Mouse (Mus musculus) hindbrain, postnatal 0 days (tissue): ENCODE measurements around the gene Kif5a. TPM values are rescaled to one million over a fixed set of nuclear protein-coding genes. Genes with fewer than 3 reads are reported as not detected.

Experiments
- ATAC-seq: fragments of 200-750 bp; cut with Nextera tagmentation; 2 replicates; pipeline ENCODE4 v1.8.0; 2017; ENCODE audit warnings: mild to moderate bottlenecking, moderate TSS enrichment, moderate library complexity
- DNase-seq: peaks from one replicate; pipeline ENCODE4 v3.0.0-alpha.2; 2015; ENCODE audit warnings: low spot score
- H3K27ac ChIP-seq: fragments of 300-500 bp; sonication (generic); 2 replicates; pipeline ENCODE4 v1.5.1; 2014; ENCODE audit warnings: mild to moderate bottlenecking
- H3K27me3 ChIP-seq: fragments of 300-500 bp; sonication (generic); 2 replicates; pipeline ENCODE4 v1.6.1; 2014; ENCODE audit warnings: low read length, mixed read lengths; ENCODE audit not compliant: insufficient read depth
- H3K36me3 ChIP-seq: fragments of 300-500 bp; sonication (generic); 2 replicates; pipeline ENCODE4 v1.6.1; 2014; ENCODE audit warnings: low read length, mixed read lengths; ENCODE audit not compliant: insufficient read depth
- H3K4me1 ChIP-seq: fragments of 300-500 bp; sonication (generic); 2 replicates; pipeline ENCODE4 v1.6.1; 2014; ENCODE audit warnings: antibody characterized with exemption, low read length, mixed read lengths; ENCODE audit not compliant: insufficient read depth
- H3K4me2 ChIP-seq: fragments of 300-500 bp; sonication (generic); 2 replicates; pipeline ENCODE4 v1.6.1; 2014; ENCODE audit warnings: low read depth, mild to moderate bottlenecking, low read length, moderate library complexity, mixed read lengths
- H3K4me3 ChIP-seq: fragments of 300-500 bp; sonication (generic); 2 replicates; pipeline ENCODE4 v1.5.1; 2014; ENCODE audit warnings: low read length
- H3K9ac ChIP-seq: fragments of 300-500 bp; sonication (generic); replicated peaks from 2 replicates; pipeline ENCODE4 v1.6.1; 2014; ENCODE audit warnings: mild to moderate bottlenecking, low read length, moderate library complexity, mixed read lengths
- H3K9me3 ChIP-seq: fragments of 300-500 bp; sonication (generic); 2 replicates; pipeline ENCODE4 v1.6.1; 2016; ENCODE audit warnings: low read length, mixed read lengths
- CTCF ChIP-seq: IDR thresholded peaks from 2 replicates; pipeline ENCODE4 v1.5.1; 2016; ENCODE audit warnings: antibody characterized with exemption, control low read depth, low read depth
- WGBS: fragments of 180-500 bp; shearing (Covaris S2); extraction: QIAGEN DNeasy Blood & Tissue Kit; methylation state at CpG from one replicate; pipeline ENCODE4 v1.1.7; 2014; 5-methylcytosine and 5-hydroxymethylcytosine counted together
- polyA plus RNA-seq: library from polyadenylated mRNA; unstranded; fragments of >200 nt; fragmentation: Nextera tagmentation; extraction: Ambion mirVana; gene quantifications from 2 replicates; pipeline ENCODE4 v1.2.1, GENCODE M21; 2015
- total RNA-seq: library from RNA; depleted of rRNA; stranded (reverse); fragments of >200 nt; gene quantifications from 2 replicates; pipeline ENCODE4 v1.2.3, GENCODE M21; 2014

Kif5a gene
- total and polyA plus RNA-seq, 2 experiments from 2014 or later, result 103 to 231 TPM

- 81% methylated on average over 11 of the region's 11 CpGs for WGBS
- Histone ChIP-seq H3K9ac (no peak overlapping the region), H3K4me3 (no peak overlapping the region), H3K27me3 (no peaks in the 10 kb centered on the region), H3K36me3 (peaks cover 13% of the 10 kb centered on the region; the same call in 1 of the 2 replicates), H3K27ac (peak overlapping the region; percentile 43; the same call in 1 of the 2 replicates), H3K4me1 (peaks cover 6% of the 10 kb centered on the region), H3K4me2 (no peak overlapping the region), H3K9me3 (no peaks in the 10 kb centered on the region)
- DNase-seq, result no peak
- ATAC-seq, result no peak
- no peak for TF ChIP-seq CTCF
Observed at GRCm38 (mm10) chr10:127199474-127199873, 63.7 kb downstream of the Kif5a start.

GRCm38 (mm10) chr10:127199068-127199467 lies 64.1 kb downstream of the Kif5a start:
- no peak overlapping the region for H3K4me3 ChIP-seq
- H3K9ac ChIP-seq, result no peak overlapping the region
- H3K9me3 ChIP-seq, result no peaks in the 10 kb centered on the region
- H3K36me3 ChIP-seq, result peaks cover 13% of the 10 kb centered on the region; the same call in 1 of the 2 replicates
- no peak overlapping the region for H3K4me2 ChIP-seq
- DNase-seq (peak; percentile 40), ATAC-seq (peak; percentile 52)
- H3K4me1 ChIP-seq, result peaks cover 9% of the 10 kb centered on the region
- no peak for TF ChIP-seq CTCF
- 66% methylated on average over 5 of the region's 5 CpGs for WGBS
- no peaks in the 10 kb centered on the region for H3K27me3 ChIP-seq
- H3K27ac ChIP-seq, result peak overlapping the region; percentile 43; the same call in 1 of the 2 replicates

- Histone ChIP-seq H3K4me2 (no peak overlapping the region), H3K27ac (peak overlapping the region; percentile 37; the same call in 1 of the 2 replicates), H3K27me3 (no peaks in the 10 kb centered on the region), H3K4me1 (peaks cover 9% of the 10 kb centered on the region), H3K36me3 (peaks cover 13% of the 10 kb centered on the region; the same call in 1 of the 2 replicates), H3K9ac (no peak overlapping the region), H3K9me3 (no peaks in the 10 kb centered on the region), H3K4me3 (no peak overlapping the region)
- WGBS, result 73% methylated on average over 2 of the region's 2 CpGs
- no peak for ATAC-seq
- no peak for TF ChIP-seq CTCF
- no peak for DNase-seq
Observed at GRCm38 (mm10) chr10:127198492-127198891, 64.7 kb downstream of the Kif5a start.

- no peaks in the 10 kb centered on the region for H3K9me3 ChIP-seq
- DNase-seq (no peak), ATAC-seq (no peak)
- H3K4me1 ChIP-seq, result peaks cover 9% of the 10 kb centered on the region
- no peak for TF ChIP-seq CTCF
- H3K4me3 ChIP-seq, result no peak overlapping the region
- no peak overlapping the region for H3K9ac ChIP-seq
- H3K27me3 ChIP-seq, result no peaks in the 10 kb centered on the region
- H3K4me2 ChIP-seq, result no peak overlapping the region
- H3K36me3 ChIP-seq, result peaks cover 10% of the 10 kb centered on the region; the same call in 1 of the 2 replicates
- peak overlapping the region; percentile 36; the same call in 1 of the 2 replicates for H3K27ac ChIP-seq
- 78% methylated on average over 11 of the region's 11 CpGs for WGBS
Observed at GRCm38 (mm10) chr10:127197505-127198110, 65.5 kb downstream of the Kif5a start.

GRCm38 (mm10) chr10:127197104-127197503 lies 66.0 kb downstream of the Kif5a start:
- Histone ChIP-seq H3K4me3 (no peak overlapping the region), H3K4me2 (no peak overlapping the region), H3K9ac (no peak overlapping the region), H3K27ac (peak overlapping the region; percentile 36), H3K27me3 (no peaks in the 10 kb centered on the region), H3K36me3 (peaks cover 5% of the 10 kb centered on the region; the same call in 1 of the 2 replicates), H3K9me3 (no peaks in the 10 kb centered on the region), H3K4me1 (peaks cover 9% of the 10 kb centered on the region)
- no peak for DNase-seq
- no peak for TF ChIP-seq CTCF
- 86% methylated on average over 8 of the region's 8 CpGs for WGBS
- ATAC-seq, result no peak

GRCm38 (mm10) chr10:127196392-127196791 lies 66.8 kb downstream of the Kif5a start:
- WGBS, result 3% methylated on average over 5 of the region's 5 CpGs

More at GRCm38 (mm10) chr10:127196392-127196791, 66.8 kb downstream of the Kif5a start:
- H3K4me2 ChIP-seq, result peak overlapping the region; percentile 99
- ATAC-seq (peak; percentile 75), DNase-seq (peak; percentile 78)
- peaks cover 3% of the 10 kb centered on the region; the same call in 1 of the 2 replicates for H3K36me3 ChIP-seq
- H3K27ac ChIP-seq, result peak overlapping the region; percentile 91
- H3K9me3 ChIP-seq, result no peaks in the 10 kb centered on the region
- H3K27me3 ChIP-seq, result no peaks in the 10 kb centered on the region
- H3K4me3 ChIP-seq, result peak overlapping the region; percentile 93
- peak overlapping the region; percentile 98 for H3K9ac ChIP-seq
- no peak for TF ChIP-seq CTCF
- peaks cover 9% of the 10 kb centered on the region for H3K4me1 ChIP-seq
